Comparison of ENCODE assay signal across 23 mouse cellular contexts in the genomic region with DNA sequence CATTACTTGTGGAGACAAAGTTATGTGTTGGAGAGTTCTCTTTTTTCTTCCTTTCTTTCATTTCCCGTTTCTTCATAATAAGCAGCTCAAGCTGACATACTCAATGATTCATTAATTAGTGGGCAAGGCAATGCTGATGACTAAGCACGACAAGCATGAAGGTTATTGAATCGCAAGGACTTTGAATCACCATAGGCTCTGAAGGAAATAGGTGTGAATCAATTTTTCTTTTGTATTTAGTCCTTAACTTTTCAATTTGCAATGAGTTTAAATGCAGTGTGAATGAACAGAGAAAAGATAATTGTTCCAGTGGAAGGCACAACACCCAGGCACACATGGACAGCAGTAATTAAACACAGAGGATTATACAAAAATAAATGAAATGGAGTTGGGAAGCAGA. TPM values are rescaled to one million over a fixed set of nuclear protein-coding genes. Genes with fewer than 3 reads are reported as not detected.
DNase-seq lines count a peak whose midpoint lies in the region; ATAC-seq lines count a peak whose summit lies in the region.
"Had no signal": no experiment of that assay in that cellular context is flagged by ENCODE, and none has a peak within 500 bp of the region (broad histone marks: within the 10 kb centered on the region; RNA-seq: fewer than 3 reads in every experiment).

No protein-coding gene starts in this region.

- DNase-seq in forebrain, embryonic 10.5 days (ENCODE audit: extremely low spot score, low spot score) = no peak
- DNase-seq in A20 (ENCODE audit: low read depth, low spot score) = peak; percentile 11
- DNase-seq in Muller cell, postnatal 12 days (ENCODE audit: inconsistent ontology term) = peak; percentile 95
- DNase-seq: adrenal gland, adult 8-10 months; adrenal gland, postnatal 25 days; B cell, adult 2 months; cerebellum, adult 11-12 months; cerebellum, adult 2 months; cerebellum, adult 9-10 months; cerebellum, postnatal 10 days; cerebellum, postnatal 25 days; gastrocnemius, adult 2 months; gastrocnemius, postnatal 10 days had no signal

- 25% methylated on average over 3 of the region's 3 CpGs for WGBS in forebrain, embryonic 13.5 days
- 69% methylated on average over 3 of the region's 3 CpGs for WGBS in forebrain, embryonic 10.5 days
- 24% methylated on average over 3 of the region's 3 CpGs for WGBS in forebrain, embryonic 15.5 days
- WGBS in forebrain, embryonic 12.5 days = 44% methylated on average over 3 of the region's 3 CpGs
- WGBS in midbrain, embryonic 15.5 days = 79% methylated on average over 3 of the region's 3 CpGs
- WGBS in neural tube, embryonic 15.5 days = 78% methylated on average over 3 of the region's 3 CpGs

- H3K36me3 ChIP-seq in forebrain, embryonic 13.5 days (ENCODE audit: poor library complexity, severe bottlenecking) = no peaks in the 10 kb centered on the region
- H3K36me3 ChIP-seq in forebrain, embryonic 10.5 days (replicated peaks) = no peaks in the 10 kb centered on the region
- no peaks in the 10 kb centered on the region for H3K36me3 ChIP-seq in forebrain, embryonic 15.5 days
- no peaks in the 10 kb centered on the region for H3K36me3 ChIP-seq in forebrain, embryonic 12.5 days (replicated peaks)
- H3K36me3 ChIP-seq in midbrain, embryonic 15.5 days (replicated peaks) = no peaks in the 10 kb centered on the region
- H3K36me3 ChIP-seq in neural tube, embryonic 15.5 days = no peaks in the 10 kb centered on the region
- H3K36me3 ChIP-seq: embryonic facial prominence, embryonic 10.5 days; embryonic facial prominence, embryonic 12.5 days; G1E had no signal

- no peak overlapping the region for H3K9ac ChIP-seq in forebrain, embryonic 13.5 days
- no peak overlapping the region for H3K9ac ChIP-seq in forebrain, embryonic 15.5 days (replicated peaks)
- H3K9ac ChIP-seq in forebrain, embryonic 12.5 days = no peak overlapping the region
- no peak overlapping the region for H3K9ac ChIP-seq in midbrain, embryonic 15.5 days
- H3K9ac ChIP-seq in neural tube, embryonic 15.5 days (replicated peaks) = no peak overlapping the region
- H3K9ac ChIP-seq: embryonic facial prominence, embryonic 12.5 days had no signal

- H3K4me1 ChIP-seq in forebrain, embryonic 13.5 days = no peaks in the 10 kb centered on the region
- H3K4me1 ChIP-seq in forebrain, embryonic 10.5 days = no peaks in the 10 kb centered on the region
- H3K4me1 ChIP-seq in forebrain, embryonic 15.5 days = no peaks in the 10 kb centered on the region
- no peaks in the 10 kb centered on the region for H3K4me1 ChIP-seq in forebrain, embryonic 12.5 days
- no peaks in the 10 kb centered on the region for H3K4me1 ChIP-seq in midbrain, embryonic 15.5 days
- no peaks in the 10 kb centered on the region for H3K4me1 ChIP-seq in neural tube, embryonic 15.5 days
- H3K4me1 ChIP-seq: embryonic facial prominence, embryonic 10.5 days; embryonic facial prominence, embryonic 12.5 days had no signal

- no peak overlapping the region for H3K27ac ChIP-seq in forebrain, embryonic 13.5 days
- no peak overlapping the region for H3K27ac ChIP-seq in forebrain, embryonic 10.5 days
- H3K27ac ChIP-seq in forebrain, embryonic 15.5 days (replicated peaks) = no peak overlapping the region
- no peak overlapping the region for H3K27ac ChIP-seq in forebrain, embryonic 12.5 days
- H3K27ac ChIP-seq in midbrain, embryonic 15.5 days = no peak overlapping the region
- no peak overlapping the region for H3K27ac ChIP-seq in neural tube, embryonic 15.5 days (replicated peaks)
- H3K27ac ChIP-seq: embryonic facial prominence, embryonic 10.5 days; embryonic facial prominence, embryonic 12.5 days; gastrocnemius, adult 2 months had no signal

- no peaks in the 10 kb centered on the region for H3K9me3 ChIP-seq in forebrain, embryonic 13.5 days (replicated peaks)
- no peaks in the 10 kb centered on the region for H3K9me3 ChIP-seq in forebrain, embryonic 10.5 days
- no peaks in the 10 kb centered on the region for H3K9me3 ChIP-seq in forebrain, embryonic 15.5 days
- no peaks in the 10 kb centered on the region for H3K9me3 ChIP-seq in forebrain, embryonic 12.5 days
- no peaks in the 10 kb centered on the region for H3K9me3 ChIP-seq in midbrain, embryonic 15.5 days
- H3K9me3 ChIP-seq in neural tube, embryonic 15.5 days (replicated peaks) = no peaks in the 10 kb centered on the region
- H3K9me3 ChIP-seq: embryonic facial prominence, embryonic 10.5 days; embryonic facial prominence, embryonic 12.5 days had no signal

- peak; percentile 21; the same call in 1 of the 2 replicates for ATAC-seq in forebrain, embryonic 13.5 days
- 0 out of 2 replicates have a peak, but pooled peaks have one; percentile 35 for ATAC-seq in forebrain, embryonic 15.5 days (replicated peaks)
- ATAC-seq in forebrain, embryonic 12.5 days (ENCODE audit: low FRiP score) = no peak; the same call in 1 of the 2 replicates
- no peak for ATAC-seq in midbrain, embryonic 15.5 days (replicated peaks)
- ATAC-seq in neural tube, embryonic 15.5 days (ENCODE audit: low FRiP score) = no peak
- ATAC-seq: CD4-positive, CD25-positive, alpha-beta regulatory T cell, adult 4 months had no signal

- H3K4me2 ChIP-seq in forebrain, embryonic 13.5 days = no peak overlapping the region
- H3K4me2 ChIP-seq in forebrain, embryonic 15.5 days (replicated peaks) = no peak overlapping the region
- no peak overlapping the region for H3K4me2 ChIP-seq in forebrain, embryonic 12.5 days
- H3K4me2 ChIP-seq in midbrain, embryonic 15.5 days = no peak overlapping the region
- H3K4me2 ChIP-seq in neural tube, embryonic 15.5 days = no peak overlapping the region
- H3K4me2 ChIP-seq: embryonic facial prominence, embryonic 12.5 days had no signal

- no peak overlapping the region for H3K4me3 ChIP-seq in forebrain, embryonic 13.5 days
- no peak overlapping the region for H3K4me3 ChIP-seq in forebrain, embryonic 10.5 days
- no peak overlapping the region for H3K4me3 ChIP-seq in forebrain, embryonic 15.5 days
- no peak overlapping the region for H3K4me3 ChIP-seq in forebrain, embryonic 12.5 days (replicated peaks)
- no peak overlapping the region for H3K4me3 ChIP-seq in midbrain, embryonic 15.5 days
- H3K4me3 ChIP-seq in neural tube, embryonic 15.5 days (replicated peaks) = no peak overlapping the region
- H3K4me3 ChIP-seq: embryonic facial prominence, embryonic 10.5 days; embryonic facial prominence, embryonic 12.5 days; gastrocnemius, adult 2 months had no signal

- H3K27me3 ChIP-seq in forebrain, embryonic 13.5 days = no peaks in the 10 kb centered on the region
- H3K27me3 ChIP-seq in forebrain, embryonic 10.5 days (ENCODE audit: poor library complexity, severe bottlenecking) = no peaks in the 10 kb centered on the region
- H3K27me3 ChIP-seq in forebrain, embryonic 15.5 days = no peaks in the 10 kb centered on the region
- no peaks in the 10 kb centered on the region for H3K27me3 ChIP-seq in forebrain, embryonic 12.5 days
- H3K27me3 ChIP-seq in midbrain, embryonic 15.5 days (replicated peaks) = no peaks in the 10 kb centered on the region
- no peaks in the 10 kb centered on the region for H3K27me3 ChIP-seq in neural tube, embryonic 15.5 days (replicated peaks)
- H3K27me3 ChIP-seq: CH12.LX; embryonic facial prominence, embryonic 12.5 days had no signal

RNA-seq across cellular contexts. Expression of gene Cntn6, which starts 54.6 kb away (rescaled TPM):
- polyA plus RNA-seq in forebrain, embryonic 13.5 days (2015; fragmentation: Nextera tagmentation; extraction: Ambion mirVana) = 2.4 and 2.6 TPM in 2 replicates
- polyA plus RNA-seq in forebrain, embryonic 10.5 days (2016; fragmentation: Nextera tagmentation; extraction: Ambion mirVana) = 1.7 and 2.6 TPM in 2 replicates
- 5.0 and 5.4 TPM in 2 replicates for polyA plus RNA-seq in forebrain, embryonic 15.5 days (2015; fragmentation: Nextera tagmentation; extraction: Ambion mirVana)
- 2.5 TPM in 2 replicates for polyA plus RNA-seq in forebrain, embryonic 12.5 days (2016; fragmentation: Nextera tagmentation; extraction: Ambion mirVana)
- polyA plus RNA-seq in midbrain, embryonic 15.5 days (2015; fragmentation: Nextera tagmentation; extraction: Ambion mirVana) = 10.3 and 12.3 TPM in 2 replicates
- polyA plus RNA-seq in neural tube, embryonic 15.5 days (2015; fragmentation: Nextera tagmentation; extraction: Ambion mirVana) = 14.7 and 20.0 TPM in 2 replicates
- polyA plus RNA-seq: CD4-positive, CD25-positive, alpha-beta regulatory T cell, adult 4 months; G1E had no signal

Comparison
In these comparisons a context has a peak if more than half of its experiments do, and no peak if none do; other contexts are left out.
1. ATAC-seq: peak in forebrain, embryonic 13.5 days (single experiment) and forebrain, embryonic 15.5 days (single experiment); none in forebrain, embryonic 12.5 days (single experiment), midbrain, embryonic 15.5 days (single experiment) and neural tube, embryonic 15.5 days (single experiment).